Mouse (Mus musculus): ENCODE results near the gene Snx29.

DNA sequence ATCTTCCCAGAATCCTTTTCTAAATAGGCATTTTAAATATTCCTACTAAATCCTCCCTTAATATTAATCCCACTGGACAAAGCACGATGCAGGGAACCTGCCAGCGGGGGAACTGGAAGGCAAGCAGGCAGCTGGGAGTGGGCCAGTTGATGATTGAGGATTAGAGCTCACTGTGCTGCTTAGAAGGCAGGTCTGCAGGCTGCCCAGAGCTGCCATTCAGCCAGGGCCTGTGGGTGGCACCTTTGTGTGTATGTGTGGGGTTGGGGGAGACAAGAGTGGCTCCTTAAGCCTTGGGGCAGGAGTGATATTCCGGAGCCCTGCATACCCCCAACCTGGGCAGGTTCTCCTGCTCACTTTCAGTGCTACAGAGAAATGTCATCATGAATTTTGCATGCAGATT, 174.0 kb downstream of the Snx29 start:
- TF ChIP-seq POLR2A (IDR thresholded peaks at IDR 0.05; ENCODE audit: low read depth, low read length) (no peak), CTCF (IDR thresholded peaks at IDR 0.05; ENCODE audit: borderline replicate concordance, insufficient read depth, low read length) (no peak)

All from embryonic fibroblast, embryonic 13.5 days (primary cell).